Mouse (Mus musculus) adrenal gland, postnatal 36 days (tissue): ENCODE results near the gene Olfm2. TPM values are rescaled to one million over a fixed set of nuclear protein-coding genes. Genes with fewer than 3 reads are reported as not detected.

Source experiments
- DNase-seq, 2 experiments: peaks; one replicate each; pipeline ENCODE4 v3.0.0; 2021; ENCODE audit warnings: mixed read lengths in 1 of 2
- long read RNA-seq, 2 experiments: library from polyadenylated mRNA; stranded (forward); transcript quantifications; one replicate each; pipeline ENCODE4 v2.0.0; 2021; ENCODE audit warnings: borderline sequencing depth in 2 of 2
- total RNA-seq, 2 experiments: library from RNA; stranded (reverse); gene quantifications; 2 replicates each; pipeline ENCODE4 v1.2.3; 2021

Gene Olfm2
- under 1 TPM; 0.79 TPM for total RNA-seq
- long read RNA-seq, experiment 1, partial matches to known transcripts: 0 of 3 reads
- long read RNA-seq, experiment 1, other reads (novel, unspliced or antisense): 0 of 3 reads
- long read RNA-seq, experiment 2: 0 reads

DNA sequence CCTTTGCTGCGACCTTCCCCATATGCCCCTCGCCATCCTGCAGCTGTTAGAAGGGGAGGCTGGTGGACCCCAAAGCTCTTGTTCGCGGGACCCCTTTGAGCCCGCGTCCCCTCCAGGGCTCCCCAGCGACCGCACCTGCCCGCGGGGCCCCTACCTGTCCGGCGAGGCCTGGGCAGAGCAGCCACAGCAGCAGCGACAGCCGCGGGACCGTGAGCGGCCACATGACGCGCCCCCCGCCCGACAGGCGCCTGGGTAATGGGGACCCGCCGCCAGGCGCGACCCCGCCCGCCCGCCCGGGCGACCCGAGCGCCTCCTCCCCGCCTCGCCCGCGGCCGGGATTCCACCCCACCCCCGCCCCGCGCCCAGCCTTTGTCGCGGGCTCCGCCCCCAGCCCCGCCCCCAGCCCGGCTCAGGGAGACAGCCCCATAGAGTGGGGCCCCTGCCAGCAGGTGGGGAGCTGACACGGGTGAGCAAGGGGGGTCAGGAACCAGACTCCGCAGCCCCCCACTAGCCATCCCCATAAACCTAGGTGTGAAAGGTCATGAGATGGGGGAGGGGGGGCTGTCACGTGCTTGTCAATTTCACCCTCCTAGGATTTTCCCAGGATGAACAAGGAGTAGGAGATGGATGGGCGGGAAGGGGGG lies at the start of gene Olfm2:
TSS of gene Olfm2 (minus strand) at position 333 of the 644 bp plus-strand sequence.
- no peak for DNase-seq

DNA sequence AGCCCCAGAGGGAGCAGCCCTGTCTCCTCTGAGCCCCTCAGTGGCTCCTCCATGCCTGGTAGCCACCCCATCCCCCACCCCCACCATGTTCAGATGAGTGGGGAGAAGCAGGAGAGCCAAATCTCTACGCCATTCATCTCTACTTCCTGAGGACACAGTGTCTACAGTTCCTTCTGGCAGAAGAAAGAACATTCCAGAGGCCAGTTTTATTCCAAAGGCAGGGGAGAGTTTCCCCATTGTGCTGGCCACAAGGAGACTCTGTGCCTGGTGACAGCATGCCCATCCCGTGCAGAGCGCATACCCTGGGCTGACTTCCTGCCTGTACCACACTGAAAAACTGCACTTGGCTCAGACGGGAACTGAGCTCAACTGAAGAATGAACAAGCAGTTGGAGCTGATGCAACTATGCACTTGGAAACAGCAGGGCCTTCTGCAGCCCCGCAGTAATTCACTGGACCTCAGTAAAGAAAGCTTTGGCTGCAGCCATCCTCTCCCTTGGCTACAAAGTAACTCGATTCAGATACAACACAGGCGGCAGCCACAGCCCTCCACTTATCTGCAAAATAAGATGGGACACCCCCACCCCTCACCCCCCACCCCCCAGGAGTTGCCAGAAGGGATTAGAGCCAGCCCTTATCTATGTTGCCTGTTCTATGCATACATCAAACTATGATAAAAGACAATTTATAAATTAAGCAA lies 48.1 kb upstream of the Olfm2 start:
- DNase-seq: peak; percentile 19 to 37

DNA sequence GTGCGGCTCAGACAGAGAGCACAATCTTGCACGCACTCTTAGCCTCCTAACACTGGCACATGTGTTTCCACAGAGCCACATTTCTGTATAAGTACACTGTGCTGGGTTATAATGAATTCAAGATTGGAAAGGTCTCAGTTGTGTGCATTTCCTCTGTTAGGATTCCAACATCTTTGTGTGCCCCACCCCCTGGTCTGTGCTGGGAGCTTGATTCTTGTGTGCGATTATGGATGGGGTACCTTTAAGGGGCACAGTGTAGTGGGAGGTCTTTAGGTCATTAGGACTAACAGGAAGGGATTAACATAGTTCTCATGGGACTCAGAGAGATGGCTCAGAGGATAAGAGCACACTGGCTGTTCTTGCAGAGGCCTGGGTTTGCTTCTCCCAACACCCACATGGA lies 44.2 kb upstream of the Olfm2 start:
- DNase-seq: no peak

DNA sequence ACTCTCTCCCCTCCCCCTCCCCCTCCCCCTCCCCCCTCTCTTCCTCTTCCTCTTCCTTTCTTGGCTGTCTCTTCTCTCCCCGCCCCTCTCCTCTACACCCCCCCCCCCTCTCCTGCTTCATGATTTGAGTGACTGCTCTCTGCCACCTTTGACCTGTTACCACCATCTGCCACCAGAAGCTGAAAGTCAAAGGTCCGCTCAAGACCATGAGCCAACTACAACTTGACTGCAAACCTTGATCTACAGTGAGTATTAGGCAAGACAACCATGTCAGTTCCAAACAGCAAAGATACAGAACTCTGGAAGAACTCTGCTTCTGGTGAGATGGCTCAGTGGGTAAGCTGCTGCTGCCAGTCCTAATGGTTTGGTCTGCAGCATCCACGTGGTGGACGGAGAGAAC lies 43.5 kb upstream of the Olfm2 start:
- DNase-seq: no peak

DNA sequence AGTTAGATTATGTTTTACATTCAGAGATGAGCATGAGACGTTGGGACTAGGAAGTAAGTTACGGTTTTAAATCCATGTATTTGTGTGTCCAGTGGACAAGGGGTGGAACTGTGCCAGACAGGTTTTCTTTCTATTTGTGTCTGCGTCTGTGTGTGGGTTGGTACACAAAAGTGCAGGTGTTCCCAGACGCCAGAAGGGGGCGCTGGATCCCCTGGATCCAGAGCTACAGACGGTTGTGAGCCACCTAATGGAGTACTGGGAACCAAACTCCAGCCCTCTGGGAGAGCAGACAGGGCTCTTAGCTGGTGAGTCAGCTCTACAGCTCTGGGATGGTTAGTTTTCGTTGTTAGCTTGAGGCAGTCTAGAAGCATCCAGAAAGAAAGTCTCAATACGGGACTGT lies 41.8 kb upstream of the Olfm2 start:
- DNase-seq: no peak

DNA sequence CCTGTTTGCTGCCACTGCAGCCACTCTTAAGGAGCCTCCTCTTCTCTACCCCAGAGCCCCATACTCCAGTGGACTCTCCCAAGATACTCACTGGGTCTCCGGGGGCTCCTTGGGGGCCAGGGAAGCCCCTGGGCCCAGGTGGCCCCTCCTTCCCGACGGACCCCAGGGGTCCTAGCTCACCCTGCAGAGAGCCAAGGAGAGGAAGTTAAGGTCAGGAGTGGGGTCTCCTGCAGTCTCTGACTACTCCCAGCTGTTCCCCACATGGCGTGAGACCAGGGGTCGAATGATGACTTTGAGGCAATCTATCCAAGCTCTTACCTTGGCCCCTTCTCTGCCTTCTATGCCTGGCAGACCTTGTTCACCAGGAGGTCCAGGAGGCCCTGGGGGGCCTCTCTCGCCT lies 38.9 kb upstream of the Olfm2 start:
- no peak for DNase-seq

DNA sequence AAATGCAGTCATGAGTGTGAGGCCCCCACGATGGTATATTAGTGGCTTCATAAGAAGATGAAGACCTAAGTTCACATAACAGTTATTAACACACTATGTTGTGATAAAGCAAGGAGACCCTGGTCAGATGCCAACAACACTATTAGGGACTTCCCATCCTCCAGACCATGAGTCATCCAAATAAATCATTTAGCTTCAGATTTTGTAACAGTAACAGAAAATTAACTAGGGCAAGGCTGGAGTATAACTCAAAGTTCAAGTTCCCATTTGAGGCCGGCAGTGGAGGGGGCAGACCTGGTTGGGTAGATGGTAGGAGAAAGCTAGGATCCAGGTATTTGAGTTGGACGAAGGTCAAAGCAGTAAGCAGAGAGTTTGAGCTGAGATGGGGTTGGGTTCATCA lies 35.1 kb upstream of the Olfm2 start:
- peak; percentile 31 to 56 for DNase-seq

DNA sequence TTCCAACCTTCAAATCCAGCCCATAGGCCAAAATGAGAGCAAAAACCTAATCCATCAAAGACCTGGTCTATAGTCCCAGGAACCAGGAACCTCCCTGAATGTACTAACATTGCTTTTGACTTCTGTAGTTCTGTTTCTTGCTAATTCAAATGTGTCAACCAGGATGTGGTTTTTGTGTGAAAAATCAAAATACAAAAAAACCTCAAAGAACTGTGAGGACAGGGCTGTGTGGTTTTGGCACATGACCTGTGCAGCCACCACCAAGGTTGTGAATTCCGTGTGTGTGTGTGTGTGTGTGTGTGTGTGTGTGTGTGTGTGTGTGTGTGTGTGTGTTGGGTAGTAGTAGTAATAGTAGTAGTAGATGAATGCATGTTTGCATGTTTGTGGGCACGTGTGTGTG lies 19.1 kb upstream of the Olfm2 start:
- DNase-seq: no peak

DNA sequence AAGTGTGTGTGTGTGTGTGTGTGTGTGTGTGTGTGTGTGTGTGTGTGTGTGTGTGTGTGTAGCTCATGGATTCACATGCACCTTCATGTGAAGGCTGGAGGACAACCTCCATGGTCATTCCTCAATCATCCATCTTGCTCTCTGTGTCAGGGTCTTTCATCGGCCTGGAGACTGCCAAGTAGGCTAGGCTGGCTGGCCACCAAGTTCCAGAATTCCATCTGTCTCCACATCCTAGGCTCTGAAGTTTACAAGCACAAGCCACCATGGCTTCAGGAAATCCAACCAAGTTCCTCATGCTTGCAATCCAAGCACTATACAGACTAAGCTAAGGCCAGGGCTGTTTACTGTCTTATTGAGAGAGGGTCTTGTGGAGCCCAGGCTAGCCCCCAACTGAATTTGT lies 16.9 kb upstream of the Olfm2 start:
- peak in 1 of 2 experiments; percentile 17 for DNase-seq

DNA sequence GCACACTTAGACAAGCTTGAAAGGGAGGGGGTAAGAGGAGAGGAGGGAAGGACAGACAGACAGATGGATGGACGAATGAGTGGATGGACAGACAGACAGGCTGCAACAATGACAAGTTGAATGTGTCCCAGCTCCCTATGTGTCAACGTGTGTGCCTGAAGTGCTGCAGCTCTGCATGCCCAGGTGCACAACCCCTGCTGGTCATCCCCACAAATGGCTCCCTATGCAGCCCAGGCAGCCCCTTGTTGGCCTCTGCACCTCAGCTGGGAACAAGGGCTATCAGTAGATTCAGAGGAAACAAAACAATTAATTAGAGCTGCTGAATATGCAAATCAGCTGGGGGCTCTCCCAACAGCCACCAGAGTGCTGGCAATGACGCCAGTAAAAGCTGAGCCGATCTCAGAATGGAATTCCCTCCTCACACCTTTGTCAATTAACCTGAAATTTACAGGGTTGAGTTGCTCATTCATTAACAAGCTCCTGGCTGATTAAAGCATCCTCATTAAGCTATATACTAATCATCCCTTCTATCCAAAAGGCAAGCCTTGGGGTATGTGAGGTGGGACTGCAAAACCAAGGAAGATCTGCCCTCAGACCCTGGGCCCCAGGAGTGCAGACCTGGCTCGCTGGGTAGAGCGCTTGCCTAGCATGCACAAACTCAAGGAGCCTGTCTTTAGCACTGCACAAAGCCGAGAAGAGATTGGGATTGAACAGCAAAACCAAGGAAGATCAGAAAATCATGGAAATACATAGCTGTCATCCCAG lies 16.2 kb upstream of the Olfm2 start:
- DNase-seq: no peak

DNA sequence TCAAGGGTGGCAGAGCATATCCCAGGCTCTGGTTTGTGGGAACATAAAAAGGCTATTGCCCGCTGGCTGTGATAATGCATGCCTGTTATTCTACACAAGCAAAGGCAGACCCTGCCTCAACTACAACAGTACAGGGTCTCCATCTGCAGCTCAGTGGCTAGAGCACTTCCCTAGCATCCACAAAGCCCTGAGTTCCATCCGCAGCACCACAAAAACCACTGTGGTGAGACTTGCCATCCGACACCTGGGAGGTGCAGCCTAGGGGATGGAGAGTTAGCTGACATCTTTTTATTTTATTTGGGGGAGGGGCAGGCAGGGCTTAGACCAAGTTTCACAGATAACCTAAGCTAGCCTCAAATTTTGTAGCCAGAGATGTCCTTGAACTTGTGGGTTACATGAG lies 15.2 kb upstream of the Olfm2 start:
- DNase-seq: no peak

DNA sequence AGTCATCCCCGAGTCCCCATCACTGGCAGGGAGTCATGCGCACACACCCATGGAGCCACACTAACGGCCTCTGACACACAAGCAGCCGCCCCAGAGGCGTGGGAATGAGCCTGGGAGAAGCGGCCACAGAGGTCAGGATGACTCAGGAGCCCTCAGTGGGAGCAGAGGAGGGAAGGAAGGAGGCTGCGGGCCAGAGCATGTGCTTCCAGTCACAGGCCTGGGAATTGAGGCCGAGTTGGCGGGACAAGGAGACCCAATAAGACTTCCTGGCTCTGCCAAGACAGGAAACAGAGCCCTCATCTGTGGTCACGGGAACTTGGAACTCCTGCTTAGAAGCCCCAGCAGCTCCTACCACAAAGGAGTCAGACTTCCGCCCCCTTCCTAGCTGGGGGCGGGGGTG lies 14.7 kb upstream of the Olfm2 start:
- peak; percentile 84 to 86 for DNase-seq

DNA sequence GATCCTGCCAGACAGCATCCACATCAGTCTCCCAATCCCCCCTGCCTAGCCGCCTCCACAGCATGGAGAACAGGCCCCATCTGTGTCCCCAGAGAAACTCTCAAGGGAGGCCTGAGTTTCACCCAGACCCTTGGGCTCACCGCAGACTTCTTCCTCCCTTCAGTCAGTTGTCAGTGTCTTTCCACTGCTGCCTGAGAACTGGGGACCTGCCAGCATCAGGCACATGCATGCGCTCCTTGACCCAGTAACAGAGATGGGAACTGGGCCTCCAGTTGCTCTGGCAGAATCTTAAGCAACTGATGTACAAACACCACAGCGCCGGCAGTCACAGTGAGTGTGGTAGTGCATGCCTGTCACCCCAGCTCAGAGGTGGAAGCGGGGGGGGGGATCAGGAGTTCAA lies 12.7 kb upstream of the Olfm2 start:
- peak; percentile 16 to 52 for DNase-seq

DNA sequence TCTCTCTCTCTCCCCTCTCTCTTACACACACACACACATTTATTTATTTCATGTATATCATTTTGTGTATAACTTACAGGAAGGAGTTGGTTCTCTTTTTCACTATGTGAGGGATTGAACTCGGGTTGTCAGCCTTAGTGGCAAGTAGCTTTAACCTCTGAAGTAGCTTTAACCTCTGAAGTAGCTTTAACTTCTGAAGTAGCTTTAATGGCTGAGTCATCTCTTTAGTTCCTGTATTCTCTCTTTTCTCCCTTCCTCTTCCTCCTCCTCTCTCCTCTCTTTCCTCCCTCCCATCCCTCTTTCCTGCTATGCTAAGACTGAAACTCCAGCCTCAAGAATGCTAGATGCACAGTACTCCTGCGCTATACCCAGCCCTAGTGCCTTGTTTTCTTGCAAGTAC lies 12.1 kb upstream of the Olfm2 start:
- no peak for DNase-seq

DNA sequence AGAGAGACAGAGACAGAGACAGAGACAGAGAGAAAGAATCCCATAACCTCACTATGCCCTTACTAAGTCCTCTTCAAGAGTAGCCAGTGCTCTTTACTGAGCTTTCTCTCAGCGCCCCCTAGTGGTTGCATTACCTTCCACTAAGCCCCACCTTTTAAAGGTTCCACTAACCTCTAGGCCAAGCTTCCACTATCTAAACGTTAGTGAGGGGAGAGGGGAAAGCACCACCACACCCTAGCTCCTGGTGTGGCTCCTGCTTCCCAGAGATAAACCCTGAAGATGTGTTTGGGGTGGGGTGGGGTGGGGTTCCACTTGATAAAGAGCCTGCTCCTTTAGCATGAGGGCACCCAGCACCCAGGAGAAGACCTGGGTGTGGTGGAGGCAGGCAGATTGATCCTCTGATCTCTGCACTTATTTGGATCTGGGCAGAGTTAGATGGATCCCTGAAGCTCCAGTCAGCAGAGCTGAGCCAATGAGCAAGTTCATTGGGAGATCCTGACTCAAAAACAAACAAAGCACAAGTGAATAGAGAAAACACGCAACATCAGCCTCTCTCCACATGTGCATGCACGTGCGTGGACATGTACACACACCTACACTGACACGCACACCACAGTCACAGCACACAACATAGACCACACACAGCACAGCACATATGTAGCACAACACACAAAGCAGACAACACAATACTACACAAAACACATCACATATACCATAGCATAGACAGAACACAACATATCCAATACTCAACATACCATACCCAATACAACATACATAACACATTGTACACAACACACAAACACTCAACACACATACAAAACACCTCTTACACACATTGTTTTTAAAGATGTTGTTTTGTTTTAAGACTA lies 11.2 kb upstream of the Olfm2 start:
- DNase-seq: peak; percentile 78 to 81

DNA sequence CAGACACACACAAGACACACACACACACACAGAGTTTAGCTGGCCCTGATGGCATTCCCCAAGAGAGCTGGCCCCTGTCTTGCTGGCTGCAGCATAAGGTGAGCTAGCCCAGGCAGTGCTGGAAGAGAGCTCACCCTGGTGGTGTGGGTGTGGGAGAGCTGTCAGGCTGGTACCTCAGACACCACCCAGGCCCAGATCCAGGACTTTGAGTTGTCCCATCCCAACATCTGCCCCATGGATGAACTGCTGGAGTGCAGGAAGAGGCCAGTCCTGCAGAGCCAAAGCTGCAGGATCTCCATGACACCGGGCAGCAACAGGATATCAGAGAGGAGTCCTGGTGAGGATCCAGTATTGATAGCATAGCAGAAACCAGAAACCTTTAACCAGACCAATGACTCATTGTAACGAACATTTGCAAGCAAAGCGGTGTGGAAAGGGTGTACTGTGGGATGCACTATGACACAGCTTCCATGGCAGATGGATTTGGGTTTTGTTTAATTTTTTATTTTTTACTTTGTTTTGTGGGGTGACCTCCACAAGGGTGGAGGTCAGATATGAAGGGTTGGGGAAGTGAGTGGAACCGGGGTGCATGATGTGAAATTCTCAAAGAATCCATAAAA lies 10.0 kb upstream of the Olfm2 start:
- no peak for DNase-seq

DNA sequence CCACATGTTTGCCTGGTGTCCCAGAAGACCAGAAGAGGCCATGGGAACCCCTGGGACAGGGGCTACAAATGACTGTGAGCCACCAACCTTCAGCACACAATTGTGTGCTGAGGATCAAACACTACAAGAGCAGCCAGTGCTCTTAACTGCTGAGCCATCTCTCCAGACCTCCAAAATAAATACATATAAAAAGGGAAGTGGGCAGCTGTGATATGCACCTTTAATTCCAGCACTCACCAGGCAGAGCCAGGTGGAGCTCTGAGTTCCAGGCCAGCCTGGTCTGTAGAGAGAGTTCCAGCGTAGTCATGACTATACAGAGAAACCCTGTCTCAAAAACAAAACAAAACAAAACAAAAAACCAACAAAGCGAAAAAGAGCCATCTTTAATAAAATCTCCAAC lies 8.2 kb upstream of the Olfm2 start:
- DNase-seq: no peak

DNA sequence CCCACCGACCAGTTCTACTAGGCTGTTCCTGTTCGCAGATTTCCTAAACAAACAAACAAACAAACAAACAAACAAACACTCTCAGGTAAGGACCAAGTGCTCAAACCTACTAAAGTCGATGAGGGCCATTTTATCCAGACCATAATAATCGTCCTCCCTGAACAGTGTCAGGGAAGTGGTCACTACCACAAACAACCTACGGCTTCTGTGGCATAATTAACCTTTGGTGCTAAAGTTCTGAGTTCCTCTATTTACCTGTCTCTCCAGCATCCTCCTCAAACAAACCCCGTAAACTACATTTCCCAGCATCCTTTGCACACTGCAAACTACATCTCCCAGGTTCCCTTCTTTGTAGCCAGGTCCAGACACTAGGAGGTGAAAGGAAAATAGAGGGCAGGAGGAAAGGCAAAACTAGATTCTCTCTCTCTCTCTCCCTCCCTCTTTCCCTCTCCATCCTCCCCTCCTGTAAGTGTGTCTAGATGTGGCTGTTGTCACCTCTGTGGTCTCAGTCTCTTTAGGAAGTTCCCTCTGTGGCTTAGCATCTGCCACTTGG lies 5.4 kb upstream of the Olfm2 start:
- peak in 1 of 2 experiments; percentile 31 for DNase-seq

DNA sequence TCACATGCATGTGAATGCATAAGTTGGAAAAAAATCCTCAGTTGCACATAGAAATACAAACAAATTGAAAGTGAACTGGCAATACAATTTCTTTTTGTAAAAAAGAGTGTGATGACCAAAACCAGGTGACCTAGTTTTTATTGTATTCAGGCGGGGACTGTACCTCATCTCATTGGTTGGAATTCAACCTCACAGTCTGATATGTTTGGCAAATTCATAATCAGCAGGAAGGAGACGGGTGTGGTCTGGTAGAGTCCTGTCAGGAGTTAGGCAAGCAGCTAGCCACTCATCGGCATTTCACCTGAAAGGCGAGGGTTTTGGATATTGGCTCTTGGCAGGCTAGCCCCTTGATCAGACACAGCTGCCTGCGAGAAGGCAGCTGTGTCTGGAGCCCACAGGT lies 3.1 kb upstream of the Olfm2 start:
- DNase-seq: no peak

DNA sequence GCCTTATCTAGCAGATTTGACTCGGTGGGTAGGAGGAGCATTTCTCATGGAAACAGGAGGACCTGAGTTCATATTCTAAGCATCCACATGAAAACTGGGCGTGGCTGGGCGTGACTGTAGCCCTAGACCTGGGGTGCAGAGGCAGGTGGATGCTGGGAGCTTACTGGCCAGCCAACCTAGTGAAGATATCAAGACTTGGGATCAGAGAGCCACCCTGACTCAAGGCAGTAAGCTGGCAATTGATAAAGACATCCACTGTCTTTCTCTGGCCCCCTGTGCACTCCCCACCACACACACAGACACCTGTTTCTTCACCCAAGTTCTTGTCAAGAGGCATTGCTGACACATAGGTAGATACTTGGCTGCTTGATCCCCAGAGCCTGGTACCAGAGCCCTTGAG lies 2.4 kb upstream of the Olfm2 start:
- no peak for DNase-seq

DNA sequence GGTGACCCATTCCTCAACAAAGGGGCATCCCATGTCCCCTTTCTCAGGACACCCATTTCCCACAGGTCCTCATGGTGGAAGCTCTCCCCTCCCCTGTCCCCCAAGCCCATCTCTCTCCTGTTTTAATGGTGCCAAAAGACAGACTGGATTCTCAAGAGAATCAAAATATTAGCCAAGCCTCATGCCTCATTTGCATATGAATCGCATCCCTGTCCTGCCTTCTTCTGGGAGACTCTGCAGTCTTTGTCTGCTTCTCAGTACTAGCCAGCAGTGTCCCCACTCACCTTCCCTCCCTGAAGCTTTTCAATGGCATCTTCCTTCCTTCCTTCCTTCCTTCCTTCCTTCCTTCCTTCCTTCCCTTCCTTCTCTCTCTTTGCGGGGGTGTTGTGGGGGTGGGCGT lies 1.5 kb upstream of the Olfm2 start:
- DNase-seq: no peak
